Mouse (Mus musculus) lung, postnatal 14 days (tissue): ENCODE measurements around the gene Ubr3.
"Not testable (repeated sequence)": the region's sequence is repeated elsewhere in the genome, so short reads cannot be mapped to it uniquely, and the experiment has no call there.

ENCODE experiments used
- DNase-seq: peaks from one replicate; pipeline ENCODE4 v3.0.0; 2021

Ubr3 gene

GRCm38 (mm10) chr2:69897039-69897617, at the start of gene Ubr3:
Gene Ubr3, plus strand, starts transcription at chr2:69897246.
- DNase-seq = peak; percentile 99

GRCm38 (mm10) chr2:69849215-69849614, 47.8 kb upstream of the Ubr3 start:
- DNase-seq = peak; percentile 23

GRCm38 (mm10) chr2:69851427-69852058, 45.5 kb upstream of the Ubr3 start:
- no peak for DNase-seq

- peak; percentile 36 for DNase-seq
Observed at GRCm38 (mm10) chr2:69856392-69856791, 40.7 kb upstream of the Ubr3 start.

- no peak for DNase-seq
Observed at GRCm38 (mm10) chr2:69857882-69858281, 39.2 kb upstream of the Ubr3 start.

- DNase-seq = peak; percentile 8
Observed at GRCm38 (mm10) chr2:69860972-69861452, 36.0 kb upstream of the Ubr3 start.

- DNase-seq = peak; percentile 94
Observed at GRCm38 (mm10) chr2:69861485-69862091, 35.5 kb upstream of the Ubr3 start, which contains the start of gene Ssb. Gene Ssb, plus strand, starts transcription at chr2:69861562.

- DNase-seq = no peak
Observed at GRCm38 (mm10) chr2:69862117-69862657, 34.9 kb upstream of the Ubr3 start.

GRCm38 (mm10) chr2:69883990-69884391, 13.1 kb upstream of the Ubr3 start:
- no peak for DNase-seq

- DNase-seq = no peak
Observed at GRCm38 (mm10) chr2:69884581-69884980, 12.5 kb upstream of the Ubr3 start.

GRCm38 (mm10) chr2:69885050-69885449, 12.0 kb upstream of the Ubr3 start:
- DNase-seq = peak; percentile 2

GRCm38 (mm10) chr2:69885451-69886305, 11.4 kb upstream of the Ubr3 start, which contains the start of gene Mettl5:
Gene Mettl5, minus strand, starts transcription at chr2:69885615.
- peak; percentile 92 for DNase-seq

- no peak for DNase-seq
Observed at GRCm38 (mm10) chr2:69888957-69889356, 8.1 kb upstream of the Ubr3 start.

- DNase-seq = no peak
Observed at GRCm38 (mm10) chr2:69890843-69891242, 6.2 kb upstream of the Ubr3 start.

GRCm38 (mm10) chr2:69893145-69893544, 3.9 kb upstream of the Ubr3 start:
- DNase-seq = no peak

GRCm38 (mm10) chr2:69893891-69894290, 3.2 kb upstream of the Ubr3 start:
- no peak for DNase-seq

- DNase-seq = no peak
Observed at GRCm38 (mm10) chr2:69895502-69896223, 1.4 kb upstream of the Ubr3 start.

- DNase-seq = no peak
Observed at GRCm38 (mm10) chr2:69896224-69896581, 843 bp upstream of the Ubr3 start.

GRCm38 (mm10) chr2:69897618-69898575, 851 bp downstream of the Ubr3 start:
- DNase-seq = peak; percentile 49

GRCm38 (mm10) chr2:69903541-69903940, 6.5 kb downstream of the Ubr3 start:
- DNase-seq = no peak

GRCm38 (mm10) chr2:69907394-69907793, 10.3 kb downstream of the Ubr3 start:
- DNase-seq = not testable (repeated sequence)
